Mouse (Mus musculus): ENCODE data around the gene Inpp4a. TPM values are rescaled to one million over a fixed set of nuclear protein-coding genes. Genes with fewer than 3 reads are reported as not detected.

Inpp4a gene
- polyA plus RNA-seq, 1 experiment from 2014 or later, result 12.7 TPM

- no peak overlapping the region for H3K4me2 ChIP-seq (ENCODE audit: low read depth, low read length)
- H3K9ac ChIP-seq (ENCODE audit: low read length), result no peak overlapping the region
- WGBS, result 58% methylated on average over 6 of the region's 6 CpGs
- H3K4me1 ChIP-seq (ENCODE audit: control insufficient read depth, insufficient read depth, low read length), result peaks cover 6% of the 10 kb centered on the region; the same call in 1 of the 2 replicates
- H3K9me3 ChIP-seq (replicated peaks; ENCODE audit: control insufficient read depth, low read length), result no peaks in the 10 kb centered on the region
- ATAC-seq (replicated peaks; ENCODE audit: extremely low read depth, insufficient read depth, low FRiP score), result no peak
- no peak overlapping the region for H3K4me3 ChIP-seq (ENCODE audit: low read length)
- H3K27ac ChIP-seq (ENCODE audit: low read length), result no peak overlapping the region
- H3K27me3 ChIP-seq (ENCODE audit: control insufficient read depth, insufficient read depth, low read length), result no peaks in the 10 kb centered on the region
- H3K36me3 ChIP-seq (ENCODE audit: control insufficient read depth, insufficient read depth), result peaks cover 3% of the 10 kb centered on the region; the same call in 1 of the 2 replicates
Observed at GRCm38 (mm10) chr1:37357173-37357572, 57.5 kb downstream of the Inpp4a start.

DNA sequence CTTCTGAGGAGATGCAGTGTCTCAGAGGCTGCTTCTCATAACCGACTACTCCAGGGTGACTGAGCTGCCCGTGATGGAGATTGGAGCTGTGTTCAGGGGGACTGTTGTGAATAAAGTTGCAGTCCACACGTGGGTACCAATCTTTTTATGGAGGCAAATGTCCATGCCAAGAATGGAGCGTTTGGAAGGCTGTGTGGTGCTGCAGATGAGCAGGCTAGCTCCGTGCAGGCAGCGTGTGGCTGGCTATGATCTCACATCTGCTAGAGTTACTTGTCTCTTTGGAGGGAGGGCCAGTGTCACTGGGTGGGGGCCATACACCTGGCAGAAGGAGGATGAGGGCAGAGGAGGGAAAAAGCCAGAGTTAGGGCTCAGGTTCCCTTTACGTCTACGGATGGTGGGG, 59.0 kb downstream of the Inpp4a start:
- Histone ChIP-seq H3K27me3 (ENCODE audit: control insufficient read depth, insufficient read depth, low read length) (no peaks in the 10 kb centered on the region), H3K9ac (ENCODE audit: low read length) (no peak overlapping the region), H3K4me3 (ENCODE audit: low read length) (no peak overlapping the region), H3K36me3 (ENCODE audit: control insufficient read depth, insufficient read depth) (peaks cover 3% of the 10 kb centered on the region; the same call in 1 of the 2 replicates), H3K27ac (ENCODE audit: low read length) (no peak overlapping the region), H3K9me3 (replicated peaks; ENCODE audit: control insufficient read depth, low read length) (no peaks in the 10 kb centered on the region), H3K4me1 (ENCODE audit: control insufficient read depth, insufficient read depth, low read length) (0 out of 2 replicates have a peak, but pooled peaks cover 6% of the 10 kb centered on the region), H3K4me2 (ENCODE audit: low read depth, low read length) (no peak overlapping the region)
- 82% methylated on average over 8 of the region's 8 CpGs for WGBS
- no peak for ATAC-seq (replicated peaks; ENCODE audit: extremely low read depth, insufficient read depth, low FRiP score)

DNA sequence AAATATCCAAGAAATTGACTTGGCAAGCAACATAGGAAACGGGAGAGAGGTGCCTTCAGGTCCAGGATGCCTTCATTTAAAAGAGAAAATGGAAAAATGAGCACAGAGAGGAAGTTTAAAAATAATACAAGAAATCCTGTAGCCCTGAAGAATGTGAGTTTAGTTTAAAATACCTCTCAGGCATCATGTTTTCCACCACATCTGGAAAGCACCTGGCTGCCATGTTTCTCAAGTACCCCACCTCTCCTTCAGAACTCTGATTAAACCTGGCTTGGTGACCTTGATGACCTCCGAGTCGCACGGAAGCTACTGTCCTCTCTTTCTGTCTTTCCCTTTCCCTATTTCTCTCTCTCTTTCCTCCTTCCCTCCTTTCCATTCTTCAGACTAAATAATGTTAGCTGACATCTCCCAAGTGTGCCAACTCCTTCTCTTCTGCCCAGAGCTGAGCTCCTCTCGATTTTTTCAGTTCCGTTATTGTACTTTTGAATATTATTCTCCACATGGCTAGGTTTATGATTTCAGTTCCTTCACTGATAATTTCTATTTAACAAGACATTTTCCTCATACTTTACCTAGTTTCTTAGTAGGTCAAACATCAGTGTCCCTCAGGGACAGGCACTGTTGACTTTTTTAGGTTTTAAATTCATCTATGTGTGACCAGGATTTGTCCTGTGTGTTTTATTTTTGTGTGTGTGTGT, 59.9 kb downstream of the Inpp4a start:
- Histone ChIP-seq H3K27ac (ENCODE audit: low read length) (no peak overlapping the region), H3K4me1 (ENCODE audit: control insufficient read depth, insufficient read depth, low read length) (0 out of 2 replicates have a peak, but pooled peaks cover 6% of the 10 kb centered on the region), H3K4me2 (ENCODE audit: low read depth, low read length) (no peak overlapping the region), H3K27me3 (ENCODE audit: control insufficient read depth, insufficient read depth, low read length) (no peaks in the 10 kb centered on the region), H3K36me3 (ENCODE audit: control insufficient read depth, insufficient read depth) (peaks cover 3% of the 10 kb centered on the region; the same call in 1 of the 2 replicates), H3K9ac (ENCODE audit: low read length) (no peak overlapping the region), H3K4me3 (ENCODE audit: low read length) (no peak overlapping the region), H3K9me3 (replicated peaks; ENCODE audit: control insufficient read depth, low read length) (no peaks in the 10 kb centered on the region)
- ATAC-seq (replicated peaks; ENCODE audit: extremely low read depth, insufficient read depth, low FRiP score), result no peak
- WGBS, result 82% methylated on average over 6 of the region's 6 CpGs

GRCm38 (mm10) chr1:37360781-37361180, 61.1 kb downstream of the Inpp4a start:
- H3K9ac ChIP-seq (ENCODE audit: low read length), result no peak overlapping the region
- H3K27me3 ChIP-seq (ENCODE audit: control insufficient read depth, insufficient read depth, low read length), result no peaks in the 10 kb centered on the region
- H3K4me2 ChIP-seq (ENCODE audit: low read depth, low read length), result no peak overlapping the region
- H3K36me3 ChIP-seq (ENCODE audit: control insufficient read depth, insufficient read depth), result peaks cover 3% of the 10 kb centered on the region; the same call in 1 of the 2 replicates
- no peak overlapping the region for H3K4me3 ChIP-seq (ENCODE audit: low read length)
- no peak overlapping the region for H3K27ac ChIP-seq (ENCODE audit: low read length)
- H3K4me1 ChIP-seq (ENCODE audit: control insufficient read depth, insufficient read depth, low read length), result no peaks in the 10 kb centered on the region
- 84% methylated on average over 3 of the region's 3 CpGs for WGBS
- ATAC-seq (replicated peaks; ENCODE audit: extremely low read depth, insufficient read depth, low FRiP score), result no peak
- no peaks in the 10 kb centered on the region for H3K9me3 ChIP-seq (replicated peaks; ENCODE audit: control insufficient read depth, low read length)

DNA sequence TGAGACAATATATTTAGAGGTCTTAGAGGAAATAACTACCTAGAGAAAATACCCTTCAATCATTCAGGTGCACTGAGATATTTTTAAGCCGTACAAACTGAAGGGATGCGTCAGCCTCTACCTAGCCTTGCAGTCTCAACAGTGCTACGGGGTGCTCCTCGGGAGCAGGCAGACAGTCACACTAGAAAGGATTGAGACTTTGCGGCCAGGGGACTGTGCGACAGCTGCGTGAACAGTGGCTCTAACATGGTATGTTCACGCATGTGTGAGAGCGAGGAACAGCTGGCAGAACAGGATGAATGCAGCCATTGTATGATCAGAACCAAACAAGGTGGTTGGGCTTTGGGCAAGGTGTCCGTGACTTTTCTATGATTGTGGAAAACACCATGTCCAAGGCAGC, 63.1 kb downstream of the Inpp4a start:
- Histone ChIP-seq H3K4me2 (ENCODE audit: low read depth, low read length) (no peak overlapping the region), H3K4me1 (ENCODE audit: control insufficient read depth, insufficient read depth, low read length) (no peaks in the 10 kb centered on the region), H3K27ac (ENCODE audit: low read length) (no peak overlapping the region), H3K9ac (ENCODE audit: low read length) (no peak overlapping the region), H3K36me3 (ENCODE audit: control insufficient read depth, insufficient read depth) (peaks cover 11% of the 10 kb centered on the region), H3K4me3 (ENCODE audit: low read length) (no peak overlapping the region), H3K27me3 (ENCODE audit: control insufficient read depth, insufficient read depth, low read length) (no peaks in the 10 kb centered on the region), H3K9me3 (replicated peaks; ENCODE audit: control insufficient read depth, low read length) (no peaks in the 10 kb centered on the region)
- WGBS, result 93% methylated on average over 10 of the region's 10 CpGs
- ATAC-seq (replicated peaks; ENCODE audit: extremely low read depth, insufficient read depth, low FRiP score), result no peak

GRCm38 (mm10) chr1:37368125-37368524, 68.5 kb downstream of the Inpp4a start:
- Histone ChIP-seq H3K4me1 (ENCODE audit: control insufficient read depth, insufficient read depth, low read length) (no peaks in the 10 kb centered on the region), H3K9me3 (replicated peaks; ENCODE audit: control insufficient read depth, low read length) (no peaks in the 10 kb centered on the region), H3K4me3 (ENCODE audit: low read length) (no peak overlapping the region), H3K9ac (ENCODE audit: low read length) (no peak overlapping the region), H3K27ac (ENCODE audit: low read length) (no peak overlapping the region), H3K36me3 (ENCODE audit: control insufficient read depth, insufficient read depth) (peaks cover 13% of the 10 kb centered on the region), H3K27me3 (ENCODE audit: control insufficient read depth, insufficient read depth, low read length) (no peaks in the 10 kb centered on the region), H3K4me2 (ENCODE audit: low read depth, low read length) (no peak overlapping the region)
- no peak for ATAC-seq (replicated peaks; ENCODE audit: extremely low read depth, insufficient read depth, low FRiP score)
- WGBS, result 90% methylated on average over 10 of the region's 10 CpGs

DNA sequence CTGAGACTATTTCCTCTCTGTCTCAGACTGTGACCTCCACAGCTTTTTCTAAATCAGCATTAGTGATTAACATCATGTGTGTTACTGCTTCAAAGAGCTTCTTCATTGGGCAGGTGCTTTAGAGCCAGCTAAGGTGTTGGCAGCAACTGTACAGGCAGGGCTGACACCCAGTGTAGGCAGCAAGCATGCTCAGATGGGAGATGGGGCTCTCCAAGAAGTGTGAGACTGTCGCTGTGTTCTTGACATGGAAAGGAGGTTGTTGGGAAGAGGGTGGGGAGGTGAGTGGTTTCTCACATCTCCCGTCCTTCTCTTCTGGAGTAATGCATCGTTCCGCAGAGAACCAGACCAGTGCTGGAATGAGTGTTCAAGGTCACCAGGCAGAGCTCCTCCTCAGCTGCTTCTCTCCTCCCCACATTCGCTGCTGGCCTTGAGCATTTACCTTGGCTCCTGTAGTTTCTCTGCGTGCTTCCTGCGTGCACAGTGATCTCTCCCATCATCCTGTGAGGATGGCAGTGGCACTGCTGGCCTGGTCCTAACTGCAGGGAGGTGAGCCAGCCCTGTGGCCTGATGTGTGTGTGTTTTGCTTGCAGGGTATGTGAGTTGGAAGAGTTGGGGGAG, 69.2 kb downstream of the Inpp4a start:
- Histone ChIP-seq H3K4me1 (ENCODE audit: control insufficient read depth, insufficient read depth, low read length) (no peaks in the 10 kb centered on the region), H3K4me2 (ENCODE audit: low read depth, low read length) (no peak overlapping the region), H3K27ac (ENCODE audit: low read length) (no peak overlapping the region), H3K9me3 (replicated peaks; ENCODE audit: control insufficient read depth, low read length) (no peaks in the 10 kb centered on the region), H3K27me3 (ENCODE audit: control insufficient read depth, insufficient read depth, low read length) (no peaks in the 10 kb centered on the region), H3K9ac (ENCODE audit: low read length) (no peak overlapping the region), H3K36me3 (ENCODE audit: control insufficient read depth, insufficient read depth) (peaks cover 13% of the 10 kb centered on the region), H3K4me3 (ENCODE audit: low read length) (no peak overlapping the region)
- 57% methylated on average over 7 of the region's 7 CpGs for WGBS
- ATAC-seq (replicated peaks; ENCODE audit: extremely low read depth, insufficient read depth, low FRiP score), result no peak

- Histone ChIP-seq H3K4me1 (ENCODE audit: control insufficient read depth, insufficient read depth, low read length) (no peaks in the 10 kb centered on the region), H3K9me3 (replicated peaks; ENCODE audit: control insufficient read depth, low read length) (no peaks in the 10 kb centered on the region), H3K36me3 (ENCODE audit: control insufficient read depth, insufficient read depth) (peaks cover 5% of the 10 kb centered on the region; the same call in 1 of the 2 replicates), H3K27me3 (ENCODE audit: control insufficient read depth, insufficient read depth, low read length) (no peaks in the 10 kb centered on the region), H3K27ac (ENCODE audit: low read length) (no peak overlapping the region), H3K4me2 (ENCODE audit: low read depth, low read length) (no peak overlapping the region), H3K4me3 (ENCODE audit: low read length) (no peak overlapping the region), H3K9ac (ENCODE audit: low read length) (no peak overlapping the region)
- ATAC-seq (replicated peaks; ENCODE audit: extremely low read depth, insufficient read depth, low FRiP score), result no peak
- 89% methylated on average over 8 of the region's 8 CpGs for WGBS
Observed at GRCm38 (mm10) chr1:37376177-37376576, 76.5 kb downstream of the Inpp4a start.

- no peak overlapping the region for H3K9ac ChIP-seq (ENCODE audit: low read length)
- no peak overlapping the region for H3K4me3 ChIP-seq (ENCODE audit: low read length)
- ATAC-seq (replicated peaks; ENCODE audit: extremely low read depth, insufficient read depth, low FRiP score), result no peak
- no peak overlapping the region for H3K4me2 ChIP-seq (ENCODE audit: low read depth, low read length)
- H3K9me3 ChIP-seq (replicated peaks; ENCODE audit: control insufficient read depth, low read length), result no peaks in the 10 kb centered on the region
- 81% methylated on average over 2 of the region's 2 CpGs for WGBS
- peaks cover 5% of the 10 kb centered on the region; the same call in 1 of the 2 replicates for H3K36me3 ChIP-seq (ENCODE audit: control insufficient read depth, insufficient read depth)
- no peaks in the 10 kb centered on the region for H3K4me1 ChIP-seq (ENCODE audit: control insufficient read depth, insufficient read depth, low read length)
- H3K27ac ChIP-seq (ENCODE audit: low read length), result no peak overlapping the region
- no peaks in the 10 kb centered on the region for H3K27me3 ChIP-seq (ENCODE audit: control insufficient read depth, insufficient read depth, low read length)
Observed at GRCm38 (mm10) chr1:37376751-37377150, 77.1 kb downstream of the Inpp4a start.
